Mouse (Mus musculus) spleen, adult 2 months (tissue): Measurements from ENCODE around the gene LTO1.
"Not testable (repeated sequence)": the region's sequence is repeated elsewhere in the genome, so short reads cannot be mapped to it uniquely, and the experiment has no call there.

ENCODE experiments used
- CTCF ChIP-seq: fragments of 200-500 bp; IDR thresholded peaks from 2 replicates; pipeline ENCODE4 v1.5.1; 2011; ENCODE audit warnings: mild to moderate bottlenecking, inconsistent platforms; ENCODE audit not compliant: insufficient read depth, insufficient read length, insufficient replicate concordance; ENCODE audit errors: extremely low read depth
- POLR2A ChIP-seq: fragments of 200-500 bp; IDR thresholded peaks from 2 replicates; pipeline ENCODE4 v1.6.1; 2011; ENCODE audit warnings: low read depth, low read length, inconsistent platforms

- TF ChIP-seq CTCF, POLR2A: not testable (repeated sequence)
These were observed 24.2 kb upstream of the LTO1 start for GRCm38 (mm10) chr7:144890661-144891060.
